Mouse (Mus musculus) MEL (cell line): ENCODE results near the gene Bcorl1. TPM values are rescaled to one million over a fixed set of nuclear protein-coding genes. Genes with fewer than 3 reads are reported as not detected.
A peak's percentile ranks its signal among the peaks of the same experiment; 100 is the strongest.

Experiments used
- DNase-seq: peaks from one replicate; pipeline ENCODE4 v3.0.0; 2011; ENCODE audit warnings: low read depth, low spot score
- H3K27ac ChIP-seq: 2 replicates; pipeline ENCODE4 v1.5.1; 2012; ENCODE audit warnings: low read depth, mild to moderate bottlenecking, control low read depth, low read length, moderate library complexity; ENCODE audit not compliant: control insufficient read depth
- H3K27me3 ChIP-seq, 2 experiments: fragments of 150-350 bp in 1 of 2; sonication (generic) in 1 of 2; 2 replicates each; pipeline ENCODE4 v1.6.1; 2012; ENCODE audit warnings: low read length in 2 of 2, mild to moderate bottlenecking in 2 of 2, improper control_type of control experiment in 1 of 2, moderate library complexity in 1 of 2; ENCODE audit not compliant: insufficient read depth in 2 of 2, control insufficient read depth in 1 of 2
- H3K36me3 ChIP-seq, 2 experiments: 2 replicates each; pipeline ENCODE4 v1.6.1; 2012 to 2014; ENCODE audit warnings: low read length in 2 of 2, improper control_type of control experiment in 1 of 2, inconsistent platforms in 1 of 2, mild to moderate bottlenecking in 1 of 2; ENCODE audit not compliant: insufficient read depth in 2 of 2, control insufficient read depth in 1 of 2
- H3K4me1 ChIP-seq, 2 experiments: fragments of 150-350 bp in 1 of 2; sonication (generic) in 1 of 2; 2 replicates each; pipeline ENCODE4 v1.6.1; 2012; ENCODE audit warnings: low read length in 2 of 2, improper control_type of control experiment in 1 of 2, mild to moderate bottlenecking in 1 of 2; ENCODE audit not compliant: insufficient read depth in 2 of 2, control insufficient read depth in 1 of 2
- H3K4me3 ChIP-seq, 2 experiments: fragments of 150-350 bp in 1 of 2; sonication (generic) in 1 of 2; 2 replicates each; pipeline ENCODE4 v1.5.1; 2012; ENCODE audit warnings: low read depth in 2 of 2, low read length in 2 of 2, mild to moderate bottlenecking in 2 of 2, moderate library complexity in 2 of 2, control low read depth in 1 of 2, improper control_type of control experiment in 1 of 2; ENCODE audit not compliant: control insufficient read depth in 1 of 2, insufficient read depth in 1 of 2
- H3K79me2 ChIP-seq: 2 replicates; pipeline ENCODE4 v1.6.1; 2012; ENCODE audit warnings: mild to moderate bottlenecking, low read length, moderate library complexity; ENCODE audit not compliant: control insufficient read depth, poor library complexity, insufficient read depth
- H3K9ac ChIP-seq: 2 replicates; pipeline ENCODE4 v1.6.1; 2012; ENCODE audit warnings: low read depth, mild to moderate bottlenecking, control low read depth, low read length, moderate library complexity; ENCODE audit not compliant: control insufficient read depth, poor library complexity, severe bottlenecking
- H3K9me3 ChIP-seq: fragments of 150-350 bp; sonication (generic); replicated peaks from 2 replicates; pipeline ENCODE4 v1.6.1; 2012; ENCODE audit warnings: mild to moderate bottlenecking, low read length, improper control_type of control experiment, moderate library complexity; ENCODE audit not compliant: insufficient read depth
- BHLHE40 ChIP-seq: IDR thresholded peaks from 2 replicates; pipeline ENCODE4 v1.6.1; 2012; ENCODE audit warnings: low read depth, mild to moderate bottlenecking, inconsistent platforms, low read length, improper control_type of control experiment, borderline replicate concordance
- CTCF ChIP-seq, 3 experiments: IDR thresholded peaks in 2 of 3; conservative IDR thresholded peaks in 1 of 3; 2 replicates each; pipeline ENCODE4 v1.5.1; 2011 to 2012; ENCODE audit warnings: low read length in 3 of 3, low read depth in 2 of 3, mild to moderate bottlenecking in 2 of 3, improper control_type of control experiment in 1 of 3, inconsistent platforms in 1 of 3, mixed read lengths in 1 of 3, moderate library complexity in 1 of 3; ENCODE audit not compliant: control insufficient read depth in 1 of 3, insufficient read depth in 1 of 3, poor library complexity in 1 of 3, severe bottlenecking in 1 of 3
- E2F4 ChIP-seq: IDR thresholded peaks from 2 replicates; pipeline ENCODE4 v1.6.1; 2011; ENCODE audit warnings: low read depth, low read length, improper control_type of control experiment, borderline replicate concordance
- GATA1 ChIP-seq: IDR thresholded peaks from 2 replicates; pipeline ENCODE4 v1.6.1; 2011; ENCODE audit warnings: low read depth, low read length, improper control_type of control experiment
- MAX ChIP-seq: IDR thresholded peaks from 2 replicates; pipeline ENCODE4 v1.6.1; 2011; ENCODE audit warnings: low read length, improper control_type of control experiment
- MAZ ChIP-seq: IDR thresholded peaks from 2 replicates; pipeline ENCODE4 v1.6.1; 2012; ENCODE audit warnings: low read depth, mild to moderate bottlenecking, inconsistent platforms, low read length, improper control_type of control experiment
- MEF2A ChIP-seq: IDR thresholded peaks from 2 replicates; pipeline ENCODE4 v1.6.1; 2014; ENCODE audit warnings: low read depth, mild to moderate bottlenecking, inconsistent platforms, low read length, improper control_type of control experiment; ENCODE audit not compliant: poor library complexity, insufficient replicate concordance, severe bottlenecking; ENCODE audit errors: extremely low read depth
- MXI1 ChIP-seq: IDR thresholded peaks from 2 replicates; pipeline ENCODE4 v1.6.1; 2011; ENCODE audit warnings: mild to moderate bottlenecking, low read depth, low read length, improper control_type of control experiment
- MYB ChIP-seq: IDR thresholded peaks from 2 replicates; pipeline ENCODE4 v1.6.1; 2011; ENCODE audit warnings: mild to moderate bottlenecking, low read depth, low read length, improper control_type of control experiment
- MYC ChIP-seq: IDR thresholded peaks from 2 replicates; pipeline ENCODE4 v1.6.1; 2011; ENCODE audit warnings: low read depth, mild to moderate bottlenecking, low read length, improper control_type of control experiment, moderate library complexity
- POLR2A ChIP-seq, 2 experiments: IDR thresholded peaks; 2 replicates each; pipeline ENCODE4 v1.6.1; 2011 to 2012; ENCODE audit warnings: low read length in 2 of 2, mild to moderate bottlenecking in 2 of 2, control low read depth in 1 of 2, improper control_type of control experiment in 1 of 2, low read depth in 1 of 2, moderate library complexity in 1 of 2; ENCODE audit not compliant: control insufficient read depth in 1 of 2, insufficient read depth in 1 of 2, poor library complexity in 1 of 2
- POLR2AphosphoS2 ChIP-seq: IDR thresholded peaks from 2 replicates; pipeline ENCODE4 v1.6.1; 2011; ENCODE audit warnings: low read length, improper control_type of control experiment
- RCOR1 ChIP-seq: IDR thresholded peaks from 2 replicates; pipeline ENCODE4 v1.6.1; 2012; ENCODE audit warnings: low read depth, mild to moderate bottlenecking, inconsistent platforms, low read length, improper control_type of control experiment
- SIN3A ChIP-seq: IDR thresholded peaks from 2 replicates; pipeline ENCODE4 v1.6.1; 2012; ENCODE audit warnings: low read length, improper control_type of control experiment, inconsistent platforms
- SMC3 ChIP-seq: IDR thresholded peaks from 2 replicates; pipeline ENCODE4 v1.6.1; 2011; ENCODE audit warnings: low read depth, low read length, improper control_type of control experiment
- UBTF ChIP-seq: IDR thresholded peaks from 2 replicates; pipeline ENCODE4 v1.6.1; 2012; ENCODE audit warnings: low read depth, mild to moderate bottlenecking, inconsistent platforms, low read length, improper control_type of control experiment, moderate library complexity, borderline replicate concordance; ENCODE audit not compliant: insufficient read depth
- USF1 ChIP-seq: IDR thresholded peaks from 2 replicates; pipeline ENCODE4 v1.6.1; 2014; ENCODE audit warnings: low read depth, mild to moderate bottlenecking, inconsistent platforms, low read length, improper control_type of control experiment, moderate library complexity
- USF2 ChIP-seq, 2 experiments: IDR thresholded peaks; 2 replicates each; pipeline ENCODE4 v1.6.1; 2011 to 2012; ENCODE audit warnings: improper control_type of control experiment in 2 of 2, low read length in 2 of 2, borderline replicate concordance in 1 of 2, inconsistent platforms in 1 of 2, low read depth in 1 of 2, mild to moderate bottlenecking in 1 of 2; ENCODE audit not compliant: insufficient read depth in 1 of 2
- ZKSCAN1 ChIP-seq: IDR thresholded peaks from 2 replicates; pipeline ENCODE4 v1.6.1; 2012; ENCODE audit warnings: low read depth, mild to moderate bottlenecking, inconsistent platforms, low read length, improper control_type of control experiment, moderate library complexity
- polyA plus RNA-seq, 2 experiments: library from polyadenylated mRNA; stranded (reverse) in 1 of 2; unstranded in 1 of 2; fragments of >175 nt in 1 of 2; fragments of >200 nt in 1 of 2; gene quantifications; 2 replicates each; pipeline versions ENCODE4 v1.2.1 to v1.2.4; 2012; ENCODE audit warnings: low replicate concordance in 2 of 2, low read depth in 1 of 2; ENCODE audit not compliant: insufficient read length in 2 of 2, insufficient read depth in 1 of 2, missing spikeins in 1 of 2
- total RNA-seq: library from RNA; depleted of rRNA; stranded (reverse); fragments of 300-350 nt; gene quantifications from 2 replicates; pipeline ENCODE4 v1.2.3, GENCODE M21; 2012

The Bcorl1 gene
- total and polyA plus RNA-seq, 3 experiments, result 3.0 to 12.9 TPM; not detected in 1

DNA sequence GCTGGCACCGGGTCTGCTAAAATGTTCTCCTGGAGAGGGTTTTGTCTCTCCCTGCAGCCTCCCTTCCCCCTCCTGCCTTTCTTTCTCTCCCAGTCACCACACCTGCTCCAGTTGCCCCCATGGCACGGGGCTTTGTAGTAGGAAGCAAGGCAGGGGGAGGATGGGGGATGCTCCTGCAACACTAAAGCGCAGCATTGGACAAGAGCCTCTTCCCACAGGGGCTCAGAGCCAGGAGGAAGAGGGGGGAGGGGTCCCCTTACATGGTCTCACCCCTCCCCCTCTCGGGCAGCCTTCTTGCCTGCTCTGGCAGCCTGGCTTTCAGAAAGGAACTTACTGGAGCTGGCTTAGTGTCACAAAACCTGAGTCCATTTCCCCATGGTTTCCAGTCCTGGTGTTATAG is 44.8 kb downstream of the Bcorl1 start:
- H3K9me3 ChIP-seq, result no peaks in the 10 kb centered on the region
- no peak for TF ChIP-seq MXI1
- TF ChIP-seq MEF2A, result no peak
- TF ChIP-seq USF2 (IDR thresholded peaks at IDR 0.05; ENCODE audit: borderline replicate concordance in 1 of 2, insufficient read depth in 1 of 2, low read depth in 1 of 2, low read length in 2 of 2), result no peak
- no peak for TF ChIP-seq BHLHE40
- no peak for TF ChIP-seq E2F4
- no peak for TF ChIP-seq UBTF
- no peak for TF ChIP-seq POLR2A (IDR thresholded peaks at IDR 0.05; ENCODE audit: control insufficient read depth in 1 of 2, insufficient read depth in 1 of 2, low read depth in 1 of 2, low read length in 2 of 2, poor library complexity in 1 of 2)
- TF ChIP-seq MYB, result no peak
- no peak for TF ChIP-seq RCOR1
- no peak for TF ChIP-seq ZKSCAN1
- TF ChIP-seq SMC3, result no peak
- no peak for TF ChIP-seq CTCF (IDR thresholded peaks at IDR 0.05 in 2 of 3, conservative IDR thresholded peaks at IDR 0.05 in 1 of 3; ENCODE audit: control insufficient read depth in 1 of 3, insufficient read depth in 1 of 3, low read depth in 2 of 3, low read length in 3 of 3, poor library complexity in 1 of 3, severe bottlenecking in 1 of 3)
- TF ChIP-seq MYC, result no peak
- TF ChIP-seq SIN3A, result no peak
- no peak for TF ChIP-seq MAZ
- TF ChIP-seq MAX, result no peak
- H3K36me3 ChIP-seq, result peaks cover 0 to 7% of the 10 kb centered on the region in 2 experiments; a peak in 2 of 4 replicates
- H3K9ac ChIP-seq, result no peak overlapping the region
- no peak overlapping the region for H3K4me3 ChIP-seq
- no peaks in the 10 kb centered on the region for H3K27me3 ChIP-seq
- no peaks in the 10 kb centered on the region for H3K79me2 ChIP-seq
- peaks cover 0 to 3% of the 10 kb centered on the region in 2 experiments; a peak in 1 of 4 replicates for H3K4me1 ChIP-seq
- no peak overlapping the region for H3K27ac ChIP-seq
- no peak for DNase-seq

DNA sequence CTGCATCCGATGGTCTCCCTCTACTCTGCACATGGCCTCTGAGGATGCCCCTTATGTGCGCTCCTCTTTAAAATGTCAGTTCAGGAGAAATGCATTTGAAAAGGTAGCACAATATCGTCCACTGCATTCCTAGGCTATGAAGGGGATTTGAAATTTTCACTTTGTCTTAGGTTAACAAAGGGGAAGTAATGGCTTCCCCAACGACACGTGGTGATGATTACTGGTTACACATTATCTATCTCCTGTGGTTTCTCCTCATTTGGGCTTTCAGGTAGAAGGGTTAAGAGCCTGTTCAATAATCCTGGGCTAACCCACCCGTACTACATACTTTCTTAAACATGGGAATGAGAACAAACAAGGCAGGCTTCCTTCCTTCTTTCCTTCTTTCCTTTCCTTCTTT is 48.2 kb downstream of the Bcorl1 start:
- TF ChIP-seq RCOR1, result no peak
- peak; percentile 55; the same call in 1 of the 2 replicates for TF ChIP-seq USF1
- no peak for TF ChIP-seq POLR2AphosphoS2
- peak; percentile 61; the same call in 1 of the 2 replicates for TF ChIP-seq MYC
- TF ChIP-seq MAX, result peak; percentile 69; the same call in 1 of the 2 replicates
- TF ChIP-seq GATA1, result 0 out of 2 replicates have a peak, but pooled peaks have one; percentile 16
- no peak for TF ChIP-seq UBTF
- TF ChIP-seq, all 39 proteins: peak for 4
- peak; percentile 37 for DNase-seq
- H3K36me3 ChIP-seq, result peaks cover 0 to 7% of the 10 kb centered on the region in 2 experiments; a peak in 2 of 4 replicates
- H3K9ac ChIP-seq, result no peak overlapping the region
- H3K9me3 ChIP-seq, result no peaks in the 10 kb centered on the region
- H3K27ac ChIP-seq, result no peak overlapping the region
- H3K4me3 ChIP-seq, result no peak overlapping the region
- no peaks in the 10 kb centered on the region for H3K79me2 ChIP-seq
- peaks cover 0 to 3% of the 10 kb centered on the region in 2 experiments; a peak in 1 of 4 replicates for H3K4me1 ChIP-seq
- no peaks in the 10 kb centered on the region for H3K27me3 ChIP-seq
